Mouse (Mus musculus): ENCODE measurements at regions not wholly inside any gene's neighbourhood (a gene's known extent, or its start where the extent isn't known, plus 50 kb on each side); places are given as distances from the start of the nearest gene placed in this dataset.
A peak's percentile ranks its signal among the peaks of the same experiment; 100 is the strongest.
"Not testable (repeated sequence)": the region's sequence is repeated elsewhere in the genome, so short reads cannot be mapped to it uniquely, and the experiment has no call there.

DNA sequence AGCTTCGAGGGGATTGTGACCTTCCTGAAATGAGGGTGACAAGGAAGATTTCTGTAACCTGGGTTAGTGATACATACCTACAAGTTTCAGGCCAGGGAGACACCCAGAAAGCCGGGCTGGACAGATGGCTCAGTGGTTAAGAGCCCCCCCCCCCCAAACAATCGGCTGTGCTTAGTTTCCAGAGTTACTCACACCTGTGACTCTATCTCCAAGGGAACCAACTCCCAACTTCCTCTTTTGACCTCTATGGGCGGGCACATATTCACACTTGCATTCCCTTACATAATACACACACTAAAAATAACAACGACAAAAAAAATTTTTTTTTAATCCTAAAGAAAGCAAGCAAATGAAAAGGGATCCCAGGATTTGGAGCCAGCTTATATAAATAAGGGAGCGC is 283.0 kb upstream of the Arglu1 start:
- ATAC-seq (ENCODE audit: extremely low read depth, insufficient number of reproducible peaks, low FRiP score, low TSS enrichment), result no peak
- peaks cover 25% of the 10 kb centered on the region for H3K4me1 ChIP-seq
- H3K4me2 ChIP-seq, result peak overlapping the region; percentile 38
- 45% methylated on average over 6 of the region's 6 CpGs for WGBS
- H3K27ac ChIP-seq (replicated peaks), result no peak overlapping the region
- no peak overlapping the region for H3K4me3 ChIP-seq
- H3K27me3 ChIP-seq (replicated peaks), result no peaks in the 10 kb centered on the region
- H3K36me3 ChIP-seq, result no peaks in the 10 kb centered on the region
- H3K9me3 ChIP-seq, result no peaks in the 10 kb centered on the region
- H3K9ac ChIP-seq, result no peak overlapping the region

DNA sequence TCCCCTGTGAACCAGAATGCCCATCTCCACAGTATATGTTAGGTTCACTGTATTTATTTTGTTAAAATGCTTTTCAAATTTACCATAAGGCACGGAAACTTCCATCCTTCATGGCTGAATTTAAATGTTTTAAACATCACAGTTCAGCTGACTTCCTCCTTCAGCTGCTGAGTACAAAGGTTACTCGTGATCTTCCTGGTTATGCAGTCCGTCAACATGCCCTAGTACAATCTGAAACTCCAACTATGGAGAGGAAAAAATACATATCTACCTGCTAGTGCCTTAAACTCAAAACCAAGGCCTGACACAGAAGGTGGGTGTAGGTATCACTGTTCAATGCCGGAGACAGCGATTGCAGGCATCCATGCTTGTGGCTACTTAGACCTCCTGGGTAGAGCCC is 280.5 kb upstream of the Arglu1 start:
- H3K4me2 ChIP-seq, result no peak overlapping the region
- no peak overlapping the region for H3K4me3 ChIP-seq
- H3K9ac ChIP-seq, result no peak overlapping the region
- 77% methylated on average over 5 of the region's 5 CpGs for WGBS
- no peak overlapping the region for H3K27ac ChIP-seq (replicated peaks)
- no peak for ATAC-seq (ENCODE audit: extremely low read depth, insufficient number of reproducible peaks, low FRiP score, low TSS enrichment)
- H3K36me3 ChIP-seq, result no peaks in the 10 kb centered on the region
- H3K27me3 ChIP-seq (replicated peaks), result no peaks in the 10 kb centered on the region
- H3K9me3 ChIP-seq, result no peaks in the 10 kb centered on the region
- H3K4me1 ChIP-seq, result peaks cover 30% of the 10 kb centered on the region

DNA sequence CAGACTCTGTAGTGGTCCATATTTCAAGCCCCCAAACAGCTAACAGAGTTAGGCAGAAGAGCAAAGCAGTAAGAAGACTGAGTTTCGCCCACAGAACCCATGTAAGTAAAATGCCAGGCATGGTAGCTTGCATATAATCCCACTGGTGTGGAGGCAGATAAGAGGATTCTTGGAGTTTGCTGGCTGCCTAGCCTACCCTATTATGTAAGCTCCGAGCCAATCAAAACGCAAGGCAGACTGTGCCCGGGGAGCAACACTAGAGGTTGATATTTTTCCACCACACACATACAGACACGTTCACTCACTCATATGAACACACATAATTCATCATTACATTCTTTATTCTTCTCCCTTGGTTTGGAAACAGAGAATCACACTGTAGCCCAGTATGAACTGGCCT is 280.0 kb upstream of the Arglu1 start:
- 67% methylated on average over 5 of the region's 5 CpGs for WGBS
- ATAC-seq (ENCODE audit: extremely low read depth, insufficient number of reproducible peaks, low FRiP score, low TSS enrichment), result no peak

DNA sequence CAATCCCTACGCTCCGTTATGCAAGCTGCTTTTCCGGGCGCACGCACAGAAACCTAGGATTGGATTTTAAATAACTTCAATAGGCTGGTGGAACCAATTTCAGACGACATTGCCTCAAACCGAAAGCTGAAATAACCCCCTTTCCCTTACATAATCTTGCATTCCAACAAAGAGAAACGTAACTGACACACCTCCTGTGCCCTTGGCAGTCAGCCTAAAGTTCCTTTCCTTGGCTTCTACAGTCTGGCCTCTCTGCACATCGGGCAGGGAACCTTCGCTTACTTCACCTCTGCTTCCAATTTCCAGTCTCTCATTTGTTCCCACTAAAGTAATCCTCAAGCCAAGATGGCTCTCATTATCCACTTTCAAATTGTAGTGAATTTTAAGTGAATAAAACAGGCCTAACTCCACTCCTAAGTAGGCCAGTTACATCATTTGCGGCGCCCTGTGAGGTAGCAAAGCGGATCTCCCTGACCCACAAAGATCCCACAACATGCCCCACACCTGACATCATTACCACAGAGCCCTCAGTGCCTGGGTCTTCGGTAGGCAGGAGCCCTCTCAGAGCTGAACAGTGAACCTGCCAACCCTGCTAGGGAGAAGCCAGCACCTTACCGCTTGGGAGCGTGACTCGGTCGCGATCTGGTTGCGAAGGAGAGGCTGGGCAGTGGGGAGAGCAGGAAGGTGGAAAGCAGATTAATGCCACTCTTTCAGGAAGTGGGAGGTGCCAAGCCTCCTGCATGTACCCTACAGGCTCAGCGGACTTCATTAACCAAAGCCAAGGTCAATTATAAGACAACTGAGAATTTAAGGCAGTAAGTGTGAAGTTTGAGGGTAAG is 279.0 kb upstream of the Arglu1 start:
- 77% methylated on average over 21 of the region's 21 CpGs for WGBS
- Histone ChIP-seq H3K4me3 (no peak overlapping the region), H3K4me2 (no peak overlapping the region)

More for the DNA sequence above, 280.0 kb upstream of the Arglu1 start:
- no peak overlapping the region for H3K9ac ChIP-seq
- no peaks in the 10 kb centered on the region for H3K36me3 ChIP-seq
- no peak overlapping the region for H3K4me2 ChIP-seq
- no peaks in the 10 kb centered on the region for H3K27me3 ChIP-seq (replicated peaks)
- peaks cover 34% of the 10 kb centered on the region for H3K4me1 ChIP-seq
- no peak overlapping the region for H3K4me3 ChIP-seq
- no peaks in the 10 kb centered on the region for H3K9me3 ChIP-seq
- no peak overlapping the region for H3K27ac ChIP-seq (replicated peaks)

DNA sequence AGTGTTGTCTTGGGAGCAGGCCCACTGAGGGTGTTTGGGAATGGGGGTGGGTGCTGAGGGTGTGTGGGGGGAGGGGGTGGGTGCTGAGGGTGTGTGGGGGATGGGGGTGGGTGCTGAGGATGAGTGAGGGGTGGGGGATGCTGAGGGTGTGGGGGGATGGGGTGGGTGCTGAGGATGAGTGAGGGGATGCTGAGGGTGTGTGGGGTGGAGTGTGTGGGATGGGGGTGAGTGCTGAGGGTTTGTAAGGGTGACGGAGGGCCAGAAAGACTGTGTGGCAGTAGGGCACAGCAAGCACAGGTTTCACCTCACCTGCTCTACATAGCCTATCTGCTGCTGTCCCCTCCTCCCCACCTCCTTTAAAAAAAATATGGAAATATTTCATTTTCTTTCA is 276.3 kb upstream of the Arglu1 start:
- no peaks in the 10 kb centered on the region for H3K27me3 ChIP-seq (replicated peaks)
- WGBS, result 82% methylated on average over 1 of the region's 1 CpGs
- no peak overlapping the region for H3K4me2 ChIP-seq
- no peak overlapping the region for H3K27ac ChIP-seq (replicated peaks)
- no peaks in the 10 kb centered on the region for H3K9me3 ChIP-seq
- no peaks in the 10 kb centered on the region for H3K36me3 ChIP-seq
- ATAC-seq (ENCODE audit: extremely low read depth, insufficient number of reproducible peaks, low FRiP score, low TSS enrichment), result no peak
- no peak overlapping the region for H3K4me3 ChIP-seq
- peaks cover 19% of the 10 kb centered on the region; the same call in 1 of the 2 replicates for H3K4me1 ChIP-seq
- H3K9ac ChIP-seq, result no peak overlapping the region

More for the DNA sequence above, 279.0 kb upstream of the Arglu1 start:
- Histone ChIP-seq H3K27ac (replicated peaks) (no peak overlapping the region), H3K9ac (no peak overlapping the region), H3K4me1 (peaks cover 30% of the 10 kb centered on the region), H3K9me3 (no peaks in the 10 kb centered on the region), H3K36me3 (no peaks in the 10 kb centered on the region), H3K27me3 (replicated peaks) (no peaks in the 10 kb centered on the region)
- no peak for ATAC-seq (ENCODE audit: extremely low read depth, insufficient number of reproducible peaks, low FRiP score, low TSS enrichment)

DNA sequence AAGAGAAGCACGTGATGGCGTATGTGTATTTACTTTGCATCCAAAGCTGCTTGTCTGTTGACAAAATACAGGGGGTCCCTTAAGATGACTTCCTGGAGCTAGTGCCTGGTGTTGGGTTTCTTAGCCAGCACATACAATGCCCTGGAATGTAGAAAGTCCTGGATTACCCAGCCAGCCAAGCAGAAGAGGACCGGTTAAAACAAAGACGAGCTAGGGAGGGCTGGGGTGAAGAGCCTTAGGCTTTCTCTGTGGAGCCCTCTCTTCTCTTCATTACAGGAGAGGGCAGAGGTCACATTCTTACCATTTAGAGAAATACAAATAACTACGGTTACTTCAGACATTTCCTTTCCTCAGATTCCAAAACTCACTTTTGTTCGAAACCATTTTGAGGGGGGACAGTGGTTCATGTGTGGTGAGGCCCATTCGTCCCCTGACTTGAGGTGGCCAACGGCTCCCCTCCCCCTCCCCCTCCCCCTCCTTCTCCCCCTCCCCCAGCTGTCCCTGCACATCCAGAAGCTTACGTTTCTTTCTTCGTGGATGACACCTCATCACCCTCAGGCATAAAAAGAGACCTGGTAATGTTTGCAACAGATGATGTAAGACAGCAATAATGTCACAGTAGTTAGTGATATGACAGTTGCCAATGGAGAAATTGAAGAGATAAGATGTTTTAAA is 275.8 kb upstream of the Arglu1 start:
- no peak for ATAC-seq (ENCODE audit: extremely low read depth, insufficient number of reproducible peaks, low FRiP score, low TSS enrichment)
- Histone ChIP-seq H3K4me1 (peaks cover 19% of the 10 kb centered on the region; the same call in 1 of the 2 replicates), H3K4me3 (no peak overlapping the region), H3K27me3 (replicated peaks) (no peaks in the 10 kb centered on the region), H3K9ac (no peak overlapping the region), H3K27ac (replicated peaks) (no peak overlapping the region), H3K4me2 (no peak overlapping the region), H3K36me3 (no peaks in the 10 kb centered on the region), H3K9me3 (no peaks in the 10 kb centered on the region)
- WGBS, result 36% methylated on average over 10 of the region's 10 CpGs

DNA sequence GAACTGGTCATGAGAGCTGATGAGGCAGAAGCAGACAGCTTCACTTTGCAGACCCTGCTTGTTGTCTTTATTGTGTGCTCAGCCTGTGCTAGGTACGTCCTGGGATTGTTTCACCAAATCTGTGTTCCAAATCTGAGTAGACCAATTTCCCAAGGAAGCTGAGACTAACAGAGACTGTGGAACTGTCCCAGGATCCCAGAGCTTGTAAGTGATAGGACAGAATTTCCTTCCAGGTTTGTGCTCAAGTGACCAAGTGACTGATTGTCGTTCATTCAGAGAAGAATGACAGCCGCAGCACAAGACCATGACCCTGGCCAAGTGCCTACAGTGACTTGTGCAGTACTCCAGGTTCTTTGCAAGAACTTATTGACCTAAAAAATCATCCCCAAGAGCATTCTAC is 269.9 kb upstream of the Arglu1 start:
- Histone ChIP-seq H3K27ac (replicated peaks) (no peak overlapping the region), H3K36me3 (no peaks in the 10 kb centered on the region), H3K4me3 (no peak overlapping the region), H3K27me3 (replicated peaks) (no peaks in the 10 kb centered on the region), H3K9me3 (no peaks in the 10 kb centered on the region), H3K4me1 (peaks cover 5% of the 10 kb centered on the region; the same call in 1 of the 2 replicates), H3K9ac (no peak overlapping the region), H3K4me2 (no peak overlapping the region)
- 74% methylated on average over 3 of the region's 3 CpGs for WGBS
- ATAC-seq (ENCODE audit: extremely low read depth, insufficient number of reproducible peaks, low FRiP score, low TSS enrichment), result no peak

DNA sequence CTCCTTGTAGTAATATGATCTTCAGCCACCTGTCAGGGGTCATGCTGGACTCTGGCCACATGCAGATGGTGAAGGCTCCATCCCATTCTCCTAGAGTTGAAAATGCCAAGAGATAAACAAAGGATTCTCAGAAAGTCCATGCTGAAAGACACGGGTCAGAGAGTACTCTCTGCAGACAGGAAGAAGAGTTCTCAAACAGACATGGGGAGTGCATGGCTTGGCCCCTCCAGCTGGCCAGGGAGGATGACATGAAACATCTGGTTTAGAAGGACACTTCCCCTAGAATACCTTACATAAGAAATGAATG is 269.4 kb upstream of the Arglu1 start:
- no peaks in the 10 kb centered on the region for H3K9me3 ChIP-seq
- H3K4me1 ChIP-seq, result peaks cover 5% of the 10 kb centered on the region; the same call in 1 of the 2 replicates
- 26% methylated on average over 1 of the region's 1 CpGs for WGBS
- ATAC-seq (ENCODE audit: extremely low read depth, insufficient number of reproducible peaks, low FRiP score, low TSS enrichment), result no peak
- H3K4me3 ChIP-seq, result no peak overlapping the region
- no peak overlapping the region for H3K4me2 ChIP-seq
- H3K36me3 ChIP-seq, result no peaks in the 10 kb centered on the region
- H3K27me3 ChIP-seq (replicated peaks), result no peaks in the 10 kb centered on the region
- no peak overlapping the region for H3K9ac ChIP-seq
- H3K27ac ChIP-seq (replicated peaks), result no peak overlapping the region; the same call in 1 of the 2 replicates

DNA sequence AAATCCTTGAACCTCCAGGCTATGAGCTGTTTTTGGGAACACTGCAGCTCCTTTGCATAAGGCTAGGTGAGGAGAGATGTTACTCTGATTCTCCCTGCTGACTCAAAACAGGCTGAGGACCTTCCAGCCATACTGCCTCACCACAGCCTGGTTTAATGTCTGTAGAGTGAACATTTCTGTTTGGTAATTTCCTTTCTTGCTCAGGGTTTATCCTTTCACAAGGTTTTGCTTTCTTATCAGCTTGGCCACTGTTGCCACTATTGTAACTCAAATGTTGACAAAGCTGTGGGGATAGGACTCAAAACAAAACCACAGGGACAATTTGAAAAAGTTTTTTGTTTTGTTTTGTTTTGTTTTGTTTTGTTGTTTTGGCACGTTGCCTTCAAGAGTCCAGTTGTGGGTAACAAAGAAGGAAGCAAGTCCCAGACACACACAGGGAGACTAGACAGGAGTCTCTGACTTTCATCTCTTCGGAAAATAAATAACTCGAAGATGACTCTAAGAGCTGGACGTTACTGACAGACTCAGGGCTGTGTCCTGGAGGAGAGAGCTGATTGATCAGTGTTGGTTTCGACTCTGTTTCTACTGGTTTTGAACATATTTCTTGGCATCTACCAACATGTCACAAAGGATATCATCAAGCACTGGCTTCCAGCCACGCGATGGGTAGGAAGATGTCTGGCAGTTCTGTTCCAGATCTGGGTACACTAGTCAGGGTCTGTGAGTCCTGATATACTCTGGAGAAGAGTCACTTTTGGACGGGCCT is 268.9 kb upstream of the Arglu1 start:
- no peak; the same call in 1 of the 2 replicates for ATAC-seq (ENCODE audit: extremely low read depth, insufficient number of reproducible peaks, low FRiP score, low TSS enrichment)
- H3K27me3 ChIP-seq (replicated peaks), result no peaks in the 10 kb centered on the region
- peaks cover 5% of the 10 kb centered on the region; the same call in 1 of the 2 replicates for H3K4me1 ChIP-seq
- peak overlapping the region; percentile 39 for H3K27ac ChIP-seq (replicated peaks)
- no peak overlapping the region for H3K4me2 ChIP-seq
- H3K9ac ChIP-seq, result no peak overlapping the region
- H3K36me3 ChIP-seq, result no peaks in the 10 kb centered on the region
- H3K9me3 ChIP-seq, result no peaks in the 10 kb centered on the region
- H3K4me3 ChIP-seq, result no peak overlapping the region
- WGBS, result 54% methylated on average over 8 of the region's 8 CpGs

DNA sequence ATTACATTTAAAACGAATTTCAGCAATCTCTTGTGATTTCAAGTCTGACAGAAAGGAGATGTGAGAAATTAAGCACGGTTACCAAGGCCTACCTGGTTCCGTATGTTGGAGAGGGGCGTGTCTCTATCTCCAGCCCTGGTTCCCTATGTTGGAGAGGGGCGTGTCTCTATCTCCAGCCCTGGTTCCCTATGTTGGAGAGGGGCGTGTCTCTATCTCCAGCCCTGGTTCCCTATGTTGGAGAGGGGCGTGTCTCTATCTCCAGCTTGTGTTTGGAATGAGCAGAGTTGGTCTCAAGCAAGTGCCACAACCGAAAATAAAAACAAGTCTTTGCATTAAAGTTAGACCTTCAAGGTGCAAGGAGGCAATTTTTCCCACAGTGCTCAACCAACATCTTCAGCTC is 267.8 kb upstream of the Arglu1 start:
- H3K36me3 ChIP-seq; H3K9me3 ChIP-seq; H3K4me2 ChIP-seq; H3K27ac ChIP-seq (replicated peaks); H3K27me3 ChIP-seq (replicated peaks); ATAC-seq (ENCODE audit: extremely low read depth, insufficient number of reproducible peaks, low FRiP score, low TSS enrichment); H3K9ac ChIP-seq; H3K4me3 ChIP-seq; H3K4me1 ChIP-seq: not testable (repeated sequence)
- 71% methylated on average over 8 of the region's 8 CpGs for WGBS

DNA sequence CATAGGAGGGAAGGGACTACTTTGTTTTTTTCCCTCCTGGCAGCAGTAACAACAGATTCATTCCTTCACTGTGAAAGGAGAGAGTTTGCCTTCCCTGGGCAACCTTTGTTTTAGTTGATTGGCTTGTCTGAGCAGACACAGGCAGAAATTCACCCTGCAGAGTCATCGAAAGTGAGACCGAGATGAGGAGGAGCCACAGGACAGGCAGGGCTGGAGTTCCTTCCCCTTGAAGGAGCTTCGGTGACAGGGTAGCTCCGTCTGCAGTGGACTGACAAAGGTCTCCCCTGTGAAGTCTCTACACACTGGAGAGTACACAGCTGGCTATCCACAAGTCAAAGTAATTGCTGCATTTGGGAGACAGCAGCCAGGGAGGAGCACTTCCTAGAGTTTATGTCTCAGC is 261.9 kb upstream of the Arglu1 start:
- no peak overlapping the region for H3K4me3 ChIP-seq
- no peaks in the 10 kb centered on the region for H3K9me3 ChIP-seq
- H3K4me2 ChIP-seq, result no peak overlapping the region
- peaks cover 14% of the 10 kb centered on the region for H3K4me1 ChIP-seq
- H3K9ac ChIP-seq, result no peak overlapping the region
- no peaks in the 10 kb centered on the region for H3K27me3 ChIP-seq (replicated peaks)
- H3K36me3 ChIP-seq, result no peaks in the 10 kb centered on the region
- no peak for ATAC-seq (ENCODE audit: extremely low read depth, insufficient number of reproducible peaks, low FRiP score, low TSS enrichment)
- H3K27ac ChIP-seq (replicated peaks), result no peak overlapping the region
- WGBS, result 32% methylated on average over 4 of the region's 4 CpGs

Measured in heart, embryonic 13.5 days (tissue).